Mouse (Mus musculus) hindbrain, embryonic 12.5 days (tissue): ENCODE measurements at regions not wholly inside any gene's neighbourhood (a gene's known extent, or its start where the extent isn't known, plus 50 kb on each side); places are given as distances from the start of the nearest gene placed in this dataset.

Experiments
- ATAC-seq: fragments of 200-750 bp; cut with Nextera tagmentation; 2 replicates; pipeline ENCODE4 v1.8.0; 2017; ENCODE audit warnings: moderate TSS enrichment; ENCODE audit not compliant: low FRiP score
- H3K27ac ChIP-seq: fragments of 300-500 bp; sonication (generic); 2 replicates; pipeline ENCODE4 v1.5.1; 2016; ENCODE audit warnings: mild to moderate bottlenecking
- H3K27me3 ChIP-seq: fragments of 300-500 bp; sonication (generic); 2 replicates; pipeline ENCODE4 v1.6.1; 2016; ENCODE audit warnings: mild to moderate bottlenecking
- H3K36me3 ChIP-seq: fragments of 300-500 bp; sonication (generic); 2 replicates; pipeline ENCODE4 v1.6.1; 2016; ENCODE audit warnings: mild to moderate bottlenecking
- H3K4me1 ChIP-seq: fragments of 300-500 bp; sonication (generic); 2 replicates; pipeline ENCODE4 v1.6.1; 2016
- H3K4me2 ChIP-seq: fragments of 300-500 bp; sonication (generic); replicated peaks from 2 replicates; pipeline ENCODE4 v1.6.1; 2016; ENCODE audit warnings: mild to moderate bottlenecking
- H3K4me3 ChIP-seq: fragments of 300-500 bp; sonication (generic); 2 replicates; pipeline ENCODE4 v1.5.1; 2016; ENCODE audit warnings: mild to moderate bottlenecking
- H3K9ac ChIP-seq: fragments of 300-500 bp; sonication (generic); 2 replicates; pipeline ENCODE4 v1.6.1; 2016; ENCODE audit warnings: mild to moderate bottlenecking, moderate library complexity
- H3K9me3 ChIP-seq: fragments of 300-500 bp; sonication (generic); replicated peaks from 2 replicates; pipeline ENCODE4 v1.6.1; 2016; ENCODE audit warnings: mild to moderate bottlenecking
- WGBS: fragments of 180-500 bp; shearing (Covaris S2); methylation state at CpG from one replicate; pipeline ENCODE4 v1.1.7; 2016; 5-methylcytosine and 5-hydroxymethylcytosine counted together

DNA sequence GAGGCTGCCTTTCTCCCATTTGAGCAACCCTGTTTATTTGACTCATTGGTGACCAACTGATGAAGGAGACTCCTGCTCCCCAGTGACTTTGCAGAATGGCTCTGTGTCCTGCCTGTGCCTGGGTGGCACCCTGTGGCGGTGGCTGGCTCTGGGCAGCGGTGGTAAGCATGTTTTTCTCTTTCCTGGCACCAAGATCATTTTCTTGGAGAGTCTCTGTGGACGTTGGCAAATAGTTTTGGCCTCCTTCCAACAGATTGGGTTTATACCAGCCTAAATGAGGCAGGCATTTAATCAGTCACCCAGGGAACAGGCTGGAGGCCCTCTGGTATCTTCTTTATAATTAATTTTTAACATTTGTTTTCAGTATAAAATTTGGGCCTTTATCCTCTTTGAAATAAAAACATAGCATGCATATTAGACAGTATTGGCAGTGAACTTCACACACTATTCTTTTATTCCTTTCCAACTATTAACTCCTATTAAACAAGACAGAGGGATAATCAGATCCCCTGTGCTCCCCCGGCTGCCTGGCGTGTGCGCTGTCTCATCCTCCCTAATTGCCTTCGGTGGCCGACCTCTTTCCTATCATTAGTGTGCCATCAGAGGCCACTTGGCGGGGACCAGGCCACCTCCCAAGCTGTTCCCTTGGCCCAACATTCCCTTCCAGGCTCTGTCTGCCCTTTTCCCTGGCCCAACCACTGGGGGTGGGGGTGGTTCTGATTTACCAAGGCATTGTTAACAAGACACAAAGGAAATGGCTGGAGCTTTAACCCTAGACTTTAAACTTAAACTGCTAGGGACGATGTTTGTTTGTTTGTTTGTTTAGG lies 111.8 kb upstream of the Topaz1 start:
- H3K9ac ChIP-seq = no peak overlapping the region
- H3K4me1 ChIP-seq = peaks cover 8% of the 10 kb centered on the region; the same call in 1 of the 2 replicates
- WGBS = 45% methylated on average over 10 of the region's 10 CpGs
- peaks cover 10% of the 10 kb centered on the region for H3K27me3 ChIP-seq
- no peaks in the 10 kb centered on the region for H3K9me3 ChIP-seq
- peak overlapping the region; percentile 35; the same call in 1 of the 2 replicates for H3K27ac ChIP-seq
- ATAC-seq = peak; percentile 74
- no peak overlapping the region for H3K4me3 ChIP-seq
- no peaks in the 10 kb centered on the region for H3K36me3 ChIP-seq
- H3K4me2 ChIP-seq = no peak overlapping the region

DNA sequence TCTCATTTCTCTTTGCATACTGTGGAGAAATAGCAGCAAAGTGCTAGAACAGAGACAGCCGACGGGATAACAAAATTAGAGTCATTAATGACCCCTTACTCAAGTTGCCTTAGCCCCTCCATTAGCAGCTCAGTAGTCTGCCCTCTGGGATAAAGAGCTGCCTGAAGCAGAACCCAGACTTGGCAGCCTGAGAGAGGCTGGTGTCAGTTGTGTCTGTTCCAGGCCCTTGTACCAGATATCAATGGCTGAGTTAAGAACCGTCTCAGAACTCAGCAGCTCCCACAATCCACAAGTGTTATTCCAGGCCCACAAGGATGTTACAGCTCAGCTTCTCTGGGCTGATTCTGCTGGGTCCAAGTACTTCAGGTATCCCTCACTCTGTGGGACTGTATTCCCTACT lies 109.6 kb upstream of the Topaz1 start:
- WGBS = 71% methylated on average over 3 of the region's 3 CpGs
- no peak for ATAC-seq
- peaks cover 10% of the 10 kb centered on the region for H3K27me3 ChIP-seq

DNA sequence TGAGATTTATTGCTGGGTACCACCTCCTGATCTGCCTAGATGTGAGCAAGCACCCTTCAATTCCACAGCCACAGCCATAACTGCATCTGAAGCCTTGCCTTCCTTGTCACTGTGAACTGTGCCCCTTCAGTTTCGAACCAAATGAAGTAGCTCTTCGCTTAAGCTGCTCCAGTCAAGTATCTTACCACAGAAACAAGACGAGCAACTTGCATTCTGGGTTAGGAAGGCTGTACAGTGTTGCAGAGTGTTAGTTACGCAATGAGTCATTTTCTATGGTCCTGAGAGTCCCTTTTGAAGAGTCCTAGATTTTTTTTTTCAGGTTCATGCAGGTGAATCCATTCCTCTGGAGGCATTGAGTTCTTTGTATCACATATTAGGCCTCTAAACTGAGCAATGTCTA lies 107.9 kb upstream of the Topaz1 start:
- Histone ChIP-seq H3K9ac (no peak overlapping the region), H3K27ac (no peak overlapping the region), H3K4me3 (no peak overlapping the region), H3K27me3 (peaks cover 3% of the 10 kb centered on the region; the same call in 1 of the 2 replicates), H3K4me2 (no peak overlapping the region), H3K36me3 (no peaks in the 10 kb centered on the region), H3K9me3 (no peaks in the 10 kb centered on the region), H3K4me1 (peaks cover 8% of the 10 kb centered on the region; the same call in 1 of the 2 replicates)
- 91% methylated on average over 4 of the region's 4 CpGs for WGBS
- ATAC-seq = no peak

More for the DNA sequence above, 109.6 kb upstream of the Topaz1 start:
- H3K4me2 ChIP-seq = no peak overlapping the region
- H3K9ac ChIP-seq = no peak overlapping the region
- no peak overlapping the region for H3K4me3 ChIP-seq
- H3K9me3 ChIP-seq = no peaks in the 10 kb centered on the region
- peaks cover 8% of the 10 kb centered on the region; the same call in 1 of the 2 replicates for H3K4me1 ChIP-seq
- H3K36me3 ChIP-seq = no peaks in the 10 kb centered on the region
- no peak overlapping the region for H3K27ac ChIP-seq

DNA sequence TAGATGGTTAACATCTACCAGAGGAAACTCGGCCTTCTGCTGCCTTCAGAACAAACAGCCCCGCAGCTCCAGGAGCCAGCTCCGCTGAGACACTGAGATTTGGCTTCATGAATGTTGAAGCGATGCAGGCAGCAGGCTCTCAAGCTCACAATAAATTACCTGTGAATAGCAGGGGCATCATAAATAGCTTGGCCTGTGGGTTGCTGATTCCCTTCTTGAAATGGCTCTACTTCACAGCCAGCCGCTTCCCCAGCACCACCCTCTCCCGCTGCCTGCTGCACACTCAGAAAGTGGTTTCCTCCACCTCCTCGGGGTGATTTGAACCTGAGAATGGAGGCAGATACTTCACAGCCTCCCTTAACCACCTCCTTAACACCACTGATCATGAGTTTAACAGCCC lies 104.2 kb upstream of the Topaz1 start:
- H3K27ac ChIP-seq = no peak overlapping the region

DNA sequence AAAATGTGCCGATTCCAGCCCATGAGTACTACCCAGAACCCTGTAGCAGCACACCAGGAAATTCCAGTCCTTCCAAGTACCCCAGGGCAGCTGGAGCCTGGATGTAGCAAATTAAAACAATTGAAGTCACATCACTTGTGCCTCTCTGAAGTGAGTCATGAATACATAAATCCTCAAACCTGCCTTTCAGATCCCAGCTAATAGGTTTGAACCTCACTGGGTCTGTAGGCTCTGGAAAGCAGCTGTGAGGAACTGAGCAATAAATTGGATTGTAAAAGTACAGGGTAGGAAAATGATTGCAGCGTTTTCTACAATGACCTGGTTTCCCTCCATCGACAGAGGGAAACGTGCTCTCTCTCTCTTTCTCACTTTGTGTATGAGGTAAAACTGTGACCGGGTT lies 101.6 kb upstream of the Topaz1 start:
- no peak for ATAC-seq
- 86% methylated on average over 5 of the region's 5 CpGs for WGBS

More for the DNA sequence above, 104.2 kb upstream of the Topaz1 start:
- ATAC-seq = no peak
- no peak overlapping the region for H3K4me3 ChIP-seq
- no peak overlapping the region for H3K9ac ChIP-seq
- no peak overlapping the region for H3K4me2 ChIP-seq
- peaks cover 1% of the 10 kb centered on the region; the same call in 1 of the 2 replicates for H3K27me3 ChIP-seq
- H3K4me1 ChIP-seq = no peaks in the 10 kb centered on the region
- no peaks in the 10 kb centered on the region for H3K9me3 ChIP-seq
- WGBS = 71% methylated on average over 7 of the region's 7 CpGs
- H3K36me3 ChIP-seq = no peaks in the 10 kb centered on the region

DNA sequence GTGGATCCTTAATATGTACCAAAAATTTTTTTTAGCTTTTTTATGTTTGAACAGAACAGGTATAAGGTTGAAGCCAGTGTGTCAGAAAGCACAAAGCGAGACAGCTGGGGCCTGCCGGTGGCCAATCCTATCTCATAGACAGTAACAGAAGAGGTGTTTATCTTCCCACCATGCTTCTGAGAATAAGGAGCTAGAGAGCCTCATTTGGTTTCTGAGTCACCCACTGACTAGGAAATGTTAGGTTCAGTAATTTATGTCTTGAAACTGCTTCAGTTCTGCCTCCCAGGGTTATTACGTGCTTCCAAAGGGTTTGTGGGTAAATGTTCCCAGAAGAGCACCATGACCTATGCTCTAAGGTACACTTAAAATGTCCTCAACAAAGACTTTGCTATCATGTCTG lies 96.3 kb upstream of the Topaz1 start:
- Histone ChIP-seq H3K27ac (no peak overlapping the region), H3K27me3 (no peaks in the 10 kb centered on the region), H3K36me3 (no peaks in the 10 kb centered on the region), H3K4me3 (no peak overlapping the region), H3K9ac (no peak overlapping the region), H3K4me1 (no peaks in the 10 kb centered on the region), H3K4me2 (no peak overlapping the region), H3K9me3 (no peaks in the 10 kb centered on the region)
- 84% methylated on average over 3 of the region's 3 CpGs for WGBS
- no peak for ATAC-seq

More for the DNA sequence above, 101.6 kb upstream of the Topaz1 start:
- Histone ChIP-seq H3K9ac (no peak overlapping the region), H3K9me3 (no peaks in the 10 kb centered on the region), H3K36me3 (no peaks in the 10 kb centered on the region), H3K27ac (no peak overlapping the region), H3K4me1 (no peaks in the 10 kb centered on the region), H3K27me3 (no peaks in the 10 kb centered on the region), H3K4me3 (no peak overlapping the region), H3K4me2 (no peak overlapping the region)

DNA sequence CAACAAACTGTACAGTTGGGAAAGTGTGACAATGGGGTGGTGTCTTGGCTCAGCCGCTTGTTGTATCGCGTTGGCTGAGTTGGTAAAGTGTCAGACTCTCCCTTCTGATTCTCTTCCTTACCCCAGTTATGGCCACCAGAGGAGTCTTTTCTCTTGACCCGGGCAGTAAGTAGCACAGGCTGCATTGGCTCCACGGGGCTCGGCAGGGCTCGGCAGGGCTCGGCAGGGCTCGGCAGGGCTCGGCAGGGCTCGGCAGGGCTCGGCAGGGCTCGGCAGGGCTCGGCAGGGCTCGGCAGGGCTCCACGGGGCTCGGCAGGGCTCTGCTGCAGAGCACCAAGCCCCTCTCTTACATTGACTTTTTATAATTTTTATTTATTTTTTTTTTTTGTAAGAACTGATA lies 91.6 kb upstream of the Topaz1 start:
- 46% methylated on average over 17 of the region's 17 CpGs for WGBS

DNA sequence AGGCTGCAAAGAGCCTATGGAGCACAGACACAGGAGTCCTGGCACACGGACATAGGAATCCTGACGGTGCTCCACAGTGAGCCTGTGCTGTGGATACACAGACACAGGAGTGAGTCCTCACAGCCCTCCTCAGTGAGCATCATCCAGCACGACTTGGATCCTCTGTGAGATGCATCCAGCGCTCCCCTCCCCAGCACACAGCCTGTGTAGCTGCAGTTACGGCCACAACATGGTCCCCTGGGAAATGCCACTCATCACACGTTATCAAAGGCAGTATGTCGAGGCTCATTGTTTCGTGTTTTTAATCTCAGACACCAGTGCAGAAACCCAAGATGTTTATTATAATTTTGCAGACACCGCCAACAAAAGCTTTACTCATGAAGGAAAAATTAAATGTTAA lies 87.1 kb upstream of the Topaz1 start:
- no peak overlapping the region for H3K4me3 ChIP-seq
- no peak overlapping the region; the same call in 1 of the 2 replicates for H3K27ac ChIP-seq
- peaks cover 8% of the 10 kb centered on the region; the same call in 1 of the 2 replicates for H3K4me1 ChIP-seq
- WGBS = 63% methylated on average over 9 of the region's 9 CpGs
- ATAC-seq = peak; percentile 32; the same call in 1 of the 2 replicates
- no peak overlapping the region for H3K9ac ChIP-seq
- no peaks in the 10 kb centered on the region for H3K27me3 ChIP-seq
- no peak overlapping the region for H3K4me2 ChIP-seq
- no peaks in the 10 kb centered on the region for H3K36me3 ChIP-seq
- H3K9me3 ChIP-seq = no peaks in the 10 kb centered on the region

More for the DNA sequence above, 91.6 kb upstream of the Topaz1 start:
- no peak overlapping the region for H3K27ac ChIP-seq
- H3K9me3 ChIP-seq = no peaks in the 10 kb centered on the region
- H3K36me3 ChIP-seq = no peaks in the 10 kb centered on the region
- peaks cover 8% of the 10 kb centered on the region; the same call in 1 of the 2 replicates for H3K4me1 ChIP-seq
- no peak overlapping the region for H3K4me3 ChIP-seq
- H3K27me3 ChIP-seq = no peaks in the 10 kb centered on the region
- no peak overlapping the region for H3K4me2 ChIP-seq
- H3K9ac ChIP-seq = no peak overlapping the region
- no peak for ATAC-seq

DNA sequence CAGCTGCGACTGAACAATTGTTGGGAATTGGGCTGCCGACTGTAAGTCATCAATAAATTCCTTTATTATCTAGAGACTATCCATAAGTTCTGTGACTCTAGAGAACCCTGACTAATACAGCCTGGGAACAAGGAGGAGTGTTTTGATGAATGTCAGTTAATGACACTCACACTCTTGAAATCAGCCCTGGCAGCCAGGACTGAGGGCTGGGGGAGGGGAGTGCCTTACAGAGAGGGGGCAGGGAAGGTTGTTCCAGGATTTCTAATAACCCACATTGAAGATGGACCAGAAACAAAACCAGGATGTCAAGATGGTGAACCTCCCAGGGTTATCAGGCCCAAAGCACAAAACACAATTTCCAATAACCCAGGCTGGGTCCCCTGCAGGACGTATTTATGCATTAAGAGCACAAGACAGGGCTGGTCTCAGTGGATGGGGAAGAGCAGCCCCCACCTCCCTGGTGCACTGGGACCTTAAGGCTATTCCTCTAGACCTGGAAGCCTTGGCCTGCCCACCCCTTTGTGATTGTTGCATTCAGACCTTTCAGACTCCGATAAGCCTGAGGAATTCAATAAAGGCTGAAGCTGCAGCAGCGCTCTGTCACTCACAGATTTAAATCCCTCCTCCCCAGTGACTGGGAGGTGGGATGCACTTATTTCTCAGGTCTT lies 80.0 kb upstream of the Topaz1 start:
- Histone ChIP-seq H3K4me2 (no peak overlapping the region), H3K4me3 (no peak overlapping the region), H3K4me1 (peaks cover 13% of the 10 kb centered on the region; the same call in 1 of the 2 replicates), H3K9me3 (no peaks in the 10 kb centered on the region), H3K9ac (no peak overlapping the region), H3K27ac (peak overlapping the region; percentile 2), H3K36me3 (no peaks in the 10 kb centered on the region), H3K27me3 (no peaks in the 10 kb centered on the region)
- peak; percentile 77 for ATAC-seq
- 34% methylated on average over 4 of the region's 5 CpGs for WGBS

DNA sequence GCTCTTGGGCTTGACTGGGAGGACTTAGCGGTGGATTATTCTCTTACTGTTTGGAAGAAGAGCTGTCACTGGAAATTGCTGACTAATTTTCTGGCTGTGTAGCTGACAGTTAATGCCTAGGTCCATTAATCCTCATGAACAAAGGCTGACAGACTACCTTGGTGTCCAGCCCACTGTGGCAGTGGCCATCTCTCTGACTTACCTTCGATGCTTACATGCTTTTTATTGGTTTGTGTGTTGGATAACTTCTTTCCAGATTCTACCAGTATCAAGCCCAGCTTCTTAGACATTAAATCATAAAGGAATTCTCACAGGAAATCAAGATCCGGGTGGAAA lies 79.5 kb upstream of the Topaz1 start:
- Histone ChIP-seq H3K4me2 (no peak overlapping the region), H3K4me1 (peaks cover 15% of the 10 kb centered on the region; the same call in 1 of the 2 replicates), H3K9me3 (no peaks in the 10 kb centered on the region), H3K27ac (peak overlapping the region; percentile 2), H3K9ac (no peak overlapping the region), H3K27me3 (no peaks in the 10 kb centered on the region), H3K36me3 (no peaks in the 10 kb centered on the region), H3K4me3 (no peak overlapping the region)
- 55% methylated on average over 3 of the region's 3 CpGs for WGBS
- peak; percentile 35; the same call in 1 of the 2 replicates for ATAC-seq

DNA sequence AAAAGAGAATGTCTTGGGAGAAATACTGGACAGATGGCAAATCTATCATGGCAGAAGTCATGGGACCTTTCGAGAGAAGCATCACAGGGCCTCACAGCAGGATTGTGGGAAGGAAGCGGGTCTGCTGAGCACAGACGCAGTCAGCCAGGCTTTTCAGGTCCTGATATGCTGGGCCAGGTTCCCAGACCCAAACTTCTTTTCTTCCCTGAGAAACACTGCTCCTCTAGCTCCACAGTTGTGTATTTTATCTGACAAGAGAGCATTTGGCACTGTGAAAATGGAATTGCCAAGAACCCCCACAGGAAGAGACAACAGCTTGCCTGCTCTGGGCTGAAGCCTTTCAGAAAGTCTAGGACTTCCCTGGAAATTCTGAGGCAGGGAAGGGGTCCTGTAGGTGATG lies 73.4 kb upstream of the Topaz1 start:
- Histone ChIP-seq H3K36me3 (no peaks in the 10 kb centered on the region), H3K9me3 (no peaks in the 10 kb centered on the region), H3K9ac (no peak overlapping the region), H3K27ac (no peak overlapping the region), H3K4me3 (no peak overlapping the region), H3K27me3 (no peaks in the 10 kb centered on the region), H3K4me1 (peaks cover 9% of the 10 kb centered on the region; the same call in 1 of the 2 replicates), H3K4me2 (no peak overlapping the region)
- no peak for ATAC-seq
- 69% methylated on average over 3 of the region's 3 CpGs for whole genome bisulfite sequencing

DNA sequence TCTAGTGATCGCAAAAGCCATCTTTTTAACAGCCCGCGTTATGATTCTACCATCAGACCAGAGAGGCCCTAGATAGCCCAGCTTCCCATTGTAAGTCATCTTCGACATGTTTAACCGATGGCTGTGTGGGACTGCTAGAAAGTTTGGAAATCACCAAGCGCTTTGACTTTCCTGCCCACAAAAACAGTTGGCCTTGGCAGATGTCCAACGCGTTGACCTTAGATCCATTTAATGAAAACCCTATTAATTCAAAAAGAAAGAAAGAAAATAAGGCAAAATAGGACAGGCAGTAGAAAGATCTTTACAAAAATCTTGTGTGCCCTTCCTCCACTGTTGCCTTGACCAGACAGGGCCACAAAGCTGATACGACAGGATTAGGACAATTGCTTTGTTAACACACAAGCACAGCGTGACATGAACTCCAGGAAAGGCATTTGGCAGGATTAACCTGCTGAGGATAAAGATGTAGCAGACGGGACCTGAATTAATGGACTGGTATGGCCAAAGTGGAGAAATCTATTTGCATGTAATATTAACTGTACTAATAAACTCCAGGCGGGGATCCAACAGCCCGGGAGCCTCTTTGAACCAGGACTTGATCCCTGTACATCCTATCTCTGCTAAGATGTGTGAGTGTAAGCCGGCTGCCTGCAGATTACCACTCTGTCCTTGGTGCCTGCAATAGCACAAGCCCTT lies 69.0 kb upstream of the Topaz1 start:
- no peak overlapping the region for H3K27ac ChIP-seq
- ATAC-seq = no peak
- H3K9me3 ChIP-seq = no peaks in the 10 kb centered on the region
- 68% methylated on average over 14 of the region's 14 CpGs for WGBS
- no peak overlapping the region for H3K4me3 ChIP-seq
- H3K4me1 ChIP-seq = peaks cover 6% of the 10 kb centered on the region; the same call in 1 of the 2 replicates
- H3K4me2 ChIP-seq = no peak overlapping the region
- H3K27me3 ChIP-seq = no peaks in the 10 kb centered on the region
- no peaks in the 10 kb centered on the region for H3K36me3 ChIP-seq
- H3K9ac ChIP-seq = no peak overlapping the region
